Mouse (Mus musculus): ENCODE data around the gene Nlrx1.

The Nlrx1 gene

GRCm38 (mm10) chr9:44268432-44268831 is at the start of gene Nlrx1:
Gene Nlrx1, minus strand, starts transcription at chr9:44268599.
- no peak for TF ChIP-seq GATA4 (IDR thresholded peaks at IDR 0.05; ENCODE audit: insufficient replicate concordance, low read length)

GRCm38 (mm10) chr9:44317452-44317851 is 49.1 kb upstream of the Nlrx1 start:
- TF ChIP-seq GATA4 (IDR thresholded peaks at IDR 0.05; ENCODE audit: insufficient replicate concordance, low read length): no peak

- no peak for TF ChIP-seq GATA4 (IDR thresholded peaks at IDR 0.05; ENCODE audit: insufficient replicate concordance, low read length)
Measured at GRCm38 (mm10) chr9:44314910-44315309, 46.5 kb upstream of the Nlrx1 start.

GRCm38 (mm10) chr9:44314257-44314547 is 45.8 kb upstream of the Nlrx1 start:
- no peak for TF ChIP-seq GATA4 (IDR thresholded peaks at IDR 0.05; ENCODE audit: insufficient replicate concordance, low read length)

GRCm38 (mm10) chr9:44313476-44314256 is 45.3 kb upstream of the Nlrx1 start:
- no peak for TF ChIP-seq GATA4 (IDR thresholded peaks at IDR 0.05; ENCODE audit: insufficient replicate concordance, low read length)

GRCm38 (mm10) chr9:44311136-44312134 is 43.0 kb upstream of the Nlrx1 start:
- TF ChIP-seq GATA4 (IDR thresholded peaks at IDR 0.05; ENCODE audit: insufficient replicate concordance, low read length): no peak

- no peak for TF ChIP-seq GATA4 (IDR thresholded peaks at IDR 0.05; ENCODE audit: insufficient replicate concordance, low read length)
Measured at GRCm38 (mm10) chr9:44310750-44311135, 42.3 kb upstream of the Nlrx1 start.

GRCm38 (mm10) chr9:44309756-44310155 is 41.4 kb upstream of the Nlrx1 start:
- no peak for TF ChIP-seq GATA4 (IDR thresholded peaks at IDR 0.05; ENCODE audit: insufficient replicate concordance, low read length)

GRCm38 (mm10) chr9:44307248-44307647 is 38.8 kb upstream of the Nlrx1 start:
- no peak for TF ChIP-seq GATA4 (IDR thresholded peaks at IDR 0.05; ENCODE audit: insufficient replicate concordance, low read length)

GRCm38 (mm10) chr9:44306532-44306931 is 38.1 kb upstream of the Nlrx1 start:
- no peak for TF ChIP-seq GATA4 (IDR thresholded peaks at IDR 0.05; ENCODE audit: insufficient replicate concordance, low read length)

- TF ChIP-seq GATA4 (IDR thresholded peaks at IDR 0.05; ENCODE audit: insufficient replicate concordance, low read length): no peak; the same call in 1 of the 2 replicates
Measured at GRCm38 (mm10) chr9:44305466-44306079, 37.2 kb upstream of the Nlrx1 start, which contains the start of gene Hinfp. Gene Hinfp, minus strand, starts transcription at chr9:44305671.

- no peak for TF ChIP-seq GATA4 (IDR thresholded peaks at IDR 0.05; ENCODE audit: insufficient replicate concordance, low read length)
Measured at GRCm38 (mm10) chr9:44292490-44292889, 24.1 kb upstream of the Nlrx1 start.

- no peak for TF ChIP-seq GATA4 (IDR thresholded peaks at IDR 0.05; ENCODE audit: insufficient replicate concordance, low read length)
Measured at GRCm38 (mm10) chr9:44288959-44289291, 20.5 kb upstream of the Nlrx1 start.

GRCm38 (mm10) chr9:44288076-44288958 is 19.9 kb upstream of the Nlrx1 start, which contains the start of gene Abcg4:
Gene Abcg4, minus strand, starts transcription at chr9:44288615.
- TF ChIP-seq GATA4 (IDR thresholded peaks at IDR 0.05; ENCODE audit: insufficient replicate concordance, low read length): no peak

Measured in liver, adult (tissue).